Mouse (Mus musculus) midbrain, embryonic 10.5 days (tissue): Measurements from ENCODE around the gene Palm3. TPM values are rescaled to one million over a fixed set of nuclear protein-coding genes. Genes with fewer than 3 reads are reported as not detected.
A peak's percentile ranks its signal among the peaks of the same experiment; 100 is the strongest.
"Not testable (repeated sequence)": the region's sequence is repeated elsewhere in the genome, so short reads cannot be mapped to it uniquely, and the experiment has no call there.

ENCODE experiments used
- DNase-seq: peaks from one replicate; pipeline ENCODE4 v3.0.0-alpha.2; 2017; ENCODE audit warnings: low spot score
- H3K27ac ChIP-seq: fragments of 300-500 bp; sonication (generic); replicated peaks from 2 replicates; pipeline ENCODE4 v1.5.1; 2016; ENCODE audit warnings: mild to moderate bottlenecking
- H3K27me3 ChIP-seq: fragments of 300-500 bp; sonication (generic); 2 replicates; pipeline ENCODE4 v1.6.1; 2016; ENCODE audit warnings: low read depth, mild to moderate bottlenecking; ENCODE audit not compliant: poor library complexity, severe bottlenecking
- H3K36me3 ChIP-seq: fragments of 300-500 bp; sonication (generic); 2 replicates; pipeline ENCODE4 v1.6.1; 2016; ENCODE audit warnings: mild to moderate bottlenecking, moderate library complexity
- H3K4me1 ChIP-seq: fragments of 300-500 bp; sonication (generic); 2 replicates; pipeline ENCODE4 v1.6.1; 2016
- H3K4me3 ChIP-seq: fragments of 300-500 bp; sonication (generic); 2 replicates; pipeline ENCODE4 v1.5.1; 2016; ENCODE audit warnings: mild to moderate bottlenecking, moderate library complexity
- H3K9me3 ChIP-seq: fragments of 300-500 bp; sonication (generic); replicated peaks from 2 replicates; pipeline ENCODE4 v1.6.1; 2016; ENCODE audit warnings: mild to moderate bottlenecking
- WGBS: fragments of 180-500 bp; shearing (Covaris S2); methylation state at CpG from one replicate; pipeline ENCODE4 v1.1.7; 2016; 5-methylcytosine and 5-hydroxymethylcytosine counted together
- polyA plus RNA-seq: library from polyadenylated mRNA; unstranded; fragments of >200 nt; fragmentation: Nextera tagmentation; extraction: Ambion mirVana; gene quantifications from 2 replicates; pipeline ENCODE4 v1.2.1, GENCODE M21; 2016

Palm3 gene
- polyA plus RNA-seq, 1 experiment from 2014 or later = 7.9 TPM

DNA sequence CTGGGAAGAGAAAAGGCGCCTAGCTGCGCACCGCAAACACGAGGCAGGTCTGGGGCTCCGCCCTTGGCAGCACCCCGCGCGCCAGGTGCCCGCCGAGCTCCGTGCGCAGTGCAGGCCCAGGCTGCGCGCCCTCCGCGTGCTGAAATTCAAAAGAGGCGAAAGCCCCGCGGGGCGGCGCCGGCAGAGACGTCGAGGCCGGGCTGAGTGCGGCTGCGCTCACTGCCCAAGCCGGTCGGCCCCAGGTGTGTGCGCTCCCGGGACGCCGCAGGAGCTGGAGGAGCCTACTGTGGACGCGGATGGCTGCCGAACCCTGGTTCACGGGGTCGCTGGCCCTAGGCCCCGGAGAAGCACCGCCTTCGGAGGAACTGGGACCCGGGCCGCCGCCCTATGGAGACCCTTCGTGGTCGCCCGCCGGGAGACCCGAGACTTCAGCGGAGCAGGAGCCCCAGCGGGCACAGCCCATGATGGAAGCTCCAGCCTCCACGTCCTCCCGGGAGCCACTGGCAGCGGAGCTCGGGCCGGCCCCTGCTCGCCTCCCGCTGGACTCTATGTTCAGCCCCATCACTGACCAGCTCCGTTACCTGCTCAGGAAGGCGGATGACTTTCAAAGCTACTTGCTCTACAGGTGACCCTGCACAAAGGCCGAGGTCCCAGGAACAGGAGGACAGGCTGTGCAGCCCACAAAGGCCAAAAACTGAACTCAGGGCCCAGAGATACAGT is 19.8 kb upstream of the Palm3 start, which contains the start of gene 1700067K01Rik:
Gene 1700067K01Rik (plus strand): TSS at position 222 of the 720 bp plus-strand sequence.
- Histone ChIP-seq H3K27me3 (peaks cover 57% of the 10 kb centered on the region), H3K27ac (peak within 1 kb of the TSS; percentile 42), H3K4me3 (peak within 1 kb of the TSS; percentile 43), H3K9me3 (no peaks in the 10 kb centered on the region), H3K4me1 (peaks cover 56% of the 10 kb centered on the region), H3K36me3 (peaks cover 33% of the 10 kb centered on the region)
- DNase-seq = peak; percentile 37
- 17% methylated on average over 61 of the region's 61 CpGs for WGBS

DNA sequence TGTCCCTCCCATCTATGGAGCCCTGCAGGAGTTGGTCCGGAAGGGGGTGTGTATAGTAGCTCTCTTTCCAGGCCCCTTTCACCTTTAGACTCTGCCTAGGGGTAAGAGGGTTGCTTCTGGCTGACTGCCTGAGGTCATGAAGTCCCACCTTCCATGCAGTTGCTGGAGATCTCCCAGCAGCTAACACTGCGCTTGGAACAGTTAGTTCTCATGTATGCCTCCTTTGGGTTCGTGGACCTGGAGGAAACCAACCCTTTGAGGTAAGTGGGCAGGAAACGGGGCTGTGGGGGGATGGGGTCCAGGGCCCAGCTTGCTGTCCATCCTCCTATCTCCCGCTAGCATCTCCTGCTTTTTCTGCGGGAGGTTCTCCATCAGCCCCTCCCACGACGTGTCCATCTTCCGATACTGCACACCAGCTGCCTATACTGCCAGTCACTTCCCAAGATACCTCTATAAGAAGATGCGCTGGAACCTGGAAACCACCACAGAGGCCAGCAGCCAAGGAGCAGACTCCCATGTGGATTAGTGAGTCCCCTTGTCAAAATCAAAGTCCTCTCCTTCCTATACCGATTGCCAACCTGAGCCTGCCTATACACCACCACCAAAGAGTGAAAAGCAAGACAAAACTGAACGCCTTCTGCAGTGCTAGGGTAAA is 18.2 kb upstream of the Palm3 start:
- Histone ChIP-seq H3K9me3 (no peaks in the 10 kb centered on the region), H3K27ac (no peak overlapping the region), H3K36me3 (peaks cover 33% of the 10 kb centered on the region), H3K4me3 (peak overlapping the region; percentile 24; the same call in 1 of the 2 replicates), H3K4me1 (peaks cover 52% of the 10 kb centered on the region), H3K27me3 (peaks cover 57% of the 10 kb centered on the region)
- DNase-seq = no peak
- WGBS = 53% methylated on average over 12 of the region's 12 CpGs

DNA sequence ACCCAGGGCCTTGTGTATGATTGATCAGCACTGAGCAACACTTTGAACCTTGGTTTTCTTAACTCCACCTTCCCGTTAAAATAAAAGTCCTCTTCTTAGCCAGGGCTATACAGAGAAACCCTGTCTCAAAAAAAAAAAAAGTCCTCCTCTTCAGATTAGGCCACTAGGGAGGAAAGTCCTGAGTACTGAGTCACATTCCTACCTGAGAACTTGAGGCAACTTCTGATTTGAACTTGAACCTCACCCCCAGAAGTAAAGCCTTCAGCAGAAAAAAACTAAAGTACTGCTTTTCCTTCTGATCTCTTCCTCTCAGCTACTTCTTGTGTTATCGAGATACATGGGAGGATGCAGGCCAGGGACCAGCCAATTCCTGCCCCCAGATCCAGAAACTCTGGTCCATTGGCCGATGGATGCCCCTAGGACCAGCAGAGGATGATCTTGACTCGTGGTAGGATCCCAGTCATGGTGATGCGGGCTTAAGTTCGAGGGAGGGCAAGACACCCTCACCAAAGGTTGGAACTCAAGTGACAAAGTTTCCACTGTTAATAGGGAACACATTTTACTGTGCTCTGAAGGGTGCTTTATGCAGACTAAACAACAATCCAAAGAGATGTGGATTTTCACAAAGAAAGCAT is 17.5 kb upstream of the Palm3 start:
- peak overlapping the region; percentile 70 for H3K4me3 ChIP-seq
- H3K27me3 ChIP-seq = peaks cover 57% of the 10 kb centered on the region
- H3K4me1 ChIP-seq = peaks cover 48% of the 10 kb centered on the region
- DNase-seq = no peak
- WGBS = 79% methylated on average over 6 of the region's 6 CpGs
- H3K27ac ChIP-seq = peak overlapping the region; percentile 83; the same call in 1 of the 2 replicates
- H3K36me3 ChIP-seq = peaks cover 33% of the 10 kb centered on the region
- H3K9me3 ChIP-seq = no peaks in the 10 kb centered on the region

DNA sequence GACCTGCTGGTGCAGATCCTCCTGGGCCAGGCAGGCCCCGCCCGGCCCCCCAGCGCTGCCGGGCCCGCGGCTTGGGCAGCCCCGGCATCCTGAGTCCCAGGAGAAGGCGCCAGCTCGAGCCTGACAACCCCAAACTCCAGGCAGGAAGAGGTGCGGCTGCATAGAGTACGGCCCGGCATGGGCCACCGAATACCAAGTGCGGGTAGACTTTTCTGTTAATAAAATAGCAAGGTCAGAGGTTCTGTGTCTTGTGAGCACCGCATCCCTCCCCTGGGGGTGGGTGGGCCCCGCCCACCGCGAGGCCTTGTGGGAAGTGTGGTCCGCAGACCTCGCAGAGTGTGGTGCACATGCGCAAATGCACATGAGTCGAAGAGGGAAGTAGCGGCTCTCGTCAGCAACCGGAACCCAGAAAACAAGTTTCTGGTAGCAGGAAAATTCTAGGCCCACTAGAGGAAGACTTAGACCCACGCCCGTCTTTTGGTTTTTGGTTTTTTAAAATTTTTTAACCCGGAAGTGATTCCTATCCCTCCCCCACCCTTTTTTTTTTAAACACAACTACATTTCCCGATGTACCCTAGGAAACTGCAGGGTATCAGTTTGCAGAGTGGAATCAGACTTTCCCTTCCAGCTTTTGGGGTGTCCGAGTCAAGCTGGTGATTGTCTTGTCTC is 16.6 kb upstream of the Palm3 start:
- peak; percentile 90 for DNase-seq
- H3K27me3 ChIP-seq = peaks cover 51% of the 10 kb centered on the region
- WGBS = 1% methylated on average over 30 of the region's 30 CpGs
- peak overlapping the region; percentile 70 for H3K4me3 ChIP-seq
- peak overlapping the region; percentile 83 for H3K27ac ChIP-seq
- H3K4me1 ChIP-seq = peaks cover 40% of the 10 kb centered on the region
- H3K9me3 ChIP-seq = no peaks in the 10 kb centered on the region
- H3K36me3 ChIP-seq = peaks cover 26% of the 10 kb centered on the region

DNA sequence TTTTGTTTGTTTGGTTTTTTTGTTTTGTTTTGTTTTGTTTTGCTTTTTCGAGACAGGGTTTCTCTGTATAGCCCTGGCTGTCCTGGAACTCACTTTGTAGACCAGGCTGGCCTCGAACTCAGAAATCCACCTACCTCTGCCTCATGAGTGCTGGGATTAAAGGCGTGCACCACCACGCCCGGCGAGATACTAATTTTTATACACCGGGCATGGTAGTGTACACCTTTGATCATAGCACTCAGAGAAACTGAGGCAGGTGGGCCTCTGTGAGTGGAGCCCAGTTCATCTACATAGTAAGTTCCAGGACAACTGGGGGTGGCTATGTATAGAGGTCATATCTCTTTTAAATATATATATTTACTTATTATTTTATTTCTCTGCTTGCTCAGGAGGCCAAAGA is 15.8 kb upstream of the Palm3 start:
- H3K27ac ChIP-seq, DNase-seq, H3K4me3 ChIP-seq, H3K9me3 ChIP-seq: not testable (repeated sequence)
- H3K36me3 ChIP-seq = peaks cover 18% of the 10 kb centered on the region
- peaks cover 44% of the 10 kb centered on the region for H3K4me1 ChIP-seq
- peaks cover 51% of the 10 kb centered on the region for H3K27me3 ChIP-seq
- WGBS = 93% methylated on average over 7 of the region's 7 CpGs

DNA sequence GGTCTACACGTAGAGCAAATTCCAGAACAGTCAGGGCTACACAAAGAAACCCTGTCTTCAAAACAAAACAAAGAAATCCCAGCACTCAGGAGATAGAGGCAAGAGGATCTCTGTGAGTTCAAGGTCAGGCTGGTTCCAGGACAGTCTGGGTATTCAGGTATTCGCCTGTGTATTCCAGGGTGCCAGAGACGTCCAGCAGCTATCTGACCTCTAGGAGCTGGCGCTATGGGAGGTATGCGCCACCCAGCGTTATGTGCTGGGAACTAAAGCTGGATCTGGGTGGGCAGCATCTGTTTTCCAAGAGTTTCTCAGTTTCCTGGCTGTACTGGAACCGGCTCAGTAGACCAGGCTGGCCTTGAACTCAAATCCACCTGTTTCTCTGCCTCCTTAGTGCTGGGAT is 12.9 kb upstream of the Palm3 start:
- Histone ChIP-seq H3K9me3 (no peaks in the 10 kb centered on the region), H3K4me1 (peaks cover 55% of the 10 kb centered on the region), H3K27me3 (peaks cover 51% of the 10 kb centered on the region), H3K4me3 (no peak overlapping the region), H3K27ac (no peak overlapping the region), H3K36me3 (no peaks in the 10 kb centered on the region)
- WGBS = 34% methylated on average over 7 of the region's 7 CpGs
- DNase-seq = no peak

DNA sequence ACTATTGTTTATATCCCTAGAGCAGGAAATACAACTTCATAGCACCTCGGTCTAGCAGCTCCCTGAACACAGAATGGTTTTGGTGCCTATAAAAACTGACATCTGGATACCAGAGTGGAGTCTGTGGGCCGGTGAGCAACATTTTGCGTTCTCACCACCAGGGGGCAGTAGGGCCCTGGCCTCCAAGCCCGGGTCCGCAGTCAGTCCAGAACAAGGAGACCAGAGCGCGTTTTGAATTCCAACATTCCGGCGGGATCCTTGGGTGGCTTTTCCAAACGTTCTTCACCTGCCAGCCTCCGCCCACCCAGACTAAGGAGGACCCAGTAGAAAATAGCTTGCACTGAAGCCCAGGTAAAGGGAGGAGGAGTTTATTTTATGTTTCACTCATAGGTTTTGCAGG is 11.4 kb upstream of the Palm3 start:
- H3K4me3 ChIP-seq = peak overlapping the region; percentile 67
- peak; percentile 89 for DNase-seq

DNA sequence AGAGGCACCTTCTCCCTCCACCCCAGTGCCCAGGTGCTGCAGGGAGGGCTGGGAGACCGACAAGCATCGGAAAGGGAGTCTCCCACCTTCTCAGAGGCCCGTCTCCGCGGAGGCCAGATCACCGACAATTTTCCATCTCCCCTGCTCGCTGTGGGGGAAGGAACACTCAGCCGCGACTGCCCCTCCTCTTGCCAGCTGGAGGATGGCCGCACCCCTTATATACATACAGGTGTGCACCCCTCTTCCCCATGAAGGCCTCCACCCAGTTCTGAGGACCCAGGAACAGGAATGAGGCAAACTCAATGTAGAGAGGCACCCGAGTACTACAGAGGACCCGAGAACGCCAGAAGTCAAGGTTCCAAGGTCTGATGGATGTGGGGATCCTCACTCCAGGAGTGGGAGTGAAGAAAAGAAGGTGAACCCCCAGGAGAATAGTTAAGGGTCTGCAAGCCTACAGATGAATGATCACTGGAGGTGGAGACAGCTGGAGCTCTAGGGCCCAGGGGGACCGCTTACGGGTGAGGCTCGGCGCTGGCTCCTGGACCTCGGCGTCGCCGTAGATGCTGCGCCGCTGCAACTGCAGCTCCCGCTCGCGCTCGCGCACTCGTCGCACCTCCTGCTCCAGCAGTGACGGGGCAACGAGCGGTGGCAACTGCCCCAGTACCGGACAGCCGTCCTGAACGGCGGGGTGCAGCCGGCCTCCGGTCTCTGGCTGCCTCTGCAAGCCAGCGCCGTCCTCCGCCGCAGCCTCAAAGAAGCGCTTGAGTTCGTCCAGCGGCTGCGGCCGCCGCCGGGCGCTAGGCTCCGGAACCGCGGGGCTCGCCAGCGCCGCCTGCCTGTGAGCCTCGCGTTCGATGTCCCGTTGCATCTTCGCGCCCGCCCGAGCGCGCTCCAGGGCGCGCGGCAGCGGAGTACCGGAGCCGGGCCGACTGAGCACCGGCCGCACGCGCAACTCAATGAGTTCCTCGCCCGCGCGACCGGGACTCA is 10.4 kb upstream of the Palm3 start:
- H3K9me3 ChIP-seq = no peaks in the 10 kb centered on the region
- H3K27me3 ChIP-seq = peaks cover 60% of the 10 kb centered on the region
- H3K27ac ChIP-seq = peak overlapping the region; percentile 72
- H3K36me3 ChIP-seq = no peaks in the 10 kb centered on the region
- H3K4me3 ChIP-seq = peak overlapping the region; percentile 67
- DNase-seq = peak; percentile 83
- 2% methylated on average over 83 of the region's 83 CpGs for WGBS
- H3K4me1 ChIP-seq = peaks cover 38% of the 10 kb centered on the region

More for the DNA sequence above, 11.4 kb upstream of the Palm3 start:
- 3% methylated on average over 11 of the region's 11 CpGs for WGBS
- Histone ChIP-seq H3K27ac (no peak overlapping the region), H3K4me1 (peaks cover 42% of the 10 kb centered on the region), H3K9me3 (no peaks in the 10 kb centered on the region), H3K27me3 (peaks cover 55% of the 10 kb centered on the region), H3K36me3 (no peaks in the 10 kb centered on the region)

DNA sequence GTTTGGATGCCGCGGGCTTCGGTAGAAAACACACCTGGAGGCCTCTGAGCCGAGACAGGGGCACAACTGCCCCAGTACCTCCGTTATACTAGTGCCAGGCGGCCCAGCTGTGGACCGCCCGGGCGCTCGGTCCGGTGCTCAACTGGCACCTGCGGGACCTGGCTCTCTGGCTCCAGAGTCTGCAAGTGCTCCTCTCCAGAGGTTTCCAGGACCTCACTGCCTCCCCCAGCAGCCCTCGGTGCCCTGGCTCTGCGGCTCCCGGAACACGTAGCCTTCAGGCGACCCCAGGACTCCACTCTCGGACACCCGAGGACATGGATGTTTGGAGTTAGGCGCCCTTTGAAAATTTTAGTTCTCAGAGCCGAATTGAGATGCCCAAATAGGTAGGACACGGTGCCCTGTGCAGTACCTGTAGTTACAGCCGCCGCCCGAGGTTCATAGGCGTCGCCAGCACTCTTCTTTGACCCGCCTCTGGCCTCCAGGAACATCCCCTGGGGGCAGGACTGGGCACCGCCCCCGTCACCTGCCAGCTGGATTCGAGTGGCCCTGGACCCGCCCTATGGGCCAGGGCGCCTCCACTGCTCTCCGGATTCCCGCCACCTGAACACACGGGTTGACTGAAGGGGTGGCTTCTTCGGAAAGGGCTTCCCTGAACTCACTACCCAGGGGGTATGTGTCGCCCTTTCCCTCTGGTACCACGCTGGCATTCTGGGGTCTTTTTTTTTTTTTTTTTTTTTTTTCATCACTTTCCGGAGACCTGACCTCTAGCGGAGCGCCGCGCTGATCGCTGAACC is 9.4 kb upstream of the Palm3 start, which contains the start of gene 2210011C24Rik:
Gene 2210011C24Rik (minus strand): TSS at position 467 of the 794 bp plus-strand sequence.
- WGBS = 1% methylated on average over 45 of the region's 45 CpGs
- peaks cover 60% of the 10 kb centered on the region for H3K27me3 ChIP-seq

DNA sequence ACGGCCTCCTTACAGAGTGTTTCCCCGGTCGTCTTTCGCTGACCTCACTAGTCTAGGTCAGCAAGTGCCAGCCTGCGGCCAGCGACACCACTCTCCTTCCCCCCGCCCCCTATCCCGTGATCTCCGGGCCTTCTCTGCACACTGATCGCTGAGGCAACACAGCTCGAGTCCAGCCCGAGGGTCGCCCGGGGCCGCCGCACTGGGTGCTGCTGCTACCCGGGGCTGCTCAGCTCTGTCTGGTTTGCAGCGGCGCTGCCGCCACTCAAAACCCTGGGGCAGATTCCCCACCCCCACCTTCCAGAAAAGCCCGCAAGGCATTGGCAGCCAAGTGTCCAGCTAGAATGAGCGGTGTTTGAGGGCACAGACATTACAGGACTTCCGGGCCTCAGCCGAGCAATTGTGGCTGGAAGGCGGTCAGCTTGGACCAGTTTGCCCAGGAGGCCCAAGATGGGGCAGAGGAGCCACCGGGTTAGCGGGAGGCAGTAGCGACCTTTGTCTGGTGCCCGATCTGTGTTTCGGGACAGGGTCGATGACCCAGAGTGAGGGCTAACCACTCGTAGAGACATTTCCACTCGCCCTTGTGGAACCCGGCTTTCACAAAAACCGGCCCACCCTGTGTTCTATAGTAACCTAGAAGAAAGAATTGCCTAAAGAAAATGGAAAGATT is 8.6 kb upstream of the Palm3 start:
- Histone ChIP-seq H3K27me3 (peaks cover 64% of the 10 kb centered on the region), H3K27ac (no peak overlapping the region; the same call in 1 of the 2 replicates), H3K9me3 (no peaks in the 10 kb centered on the region), H3K4me3 (peak overlapping the region; percentile 67), H3K36me3 (no peaks in the 10 kb centered on the region), H3K4me1 (peaks cover 38% of the 10 kb centered on the region)
- DNase-seq = peak; percentile 63
- WGBS = 3% methylated on average over 35 of the region's 35 CpGs

More for the DNA sequence above, 9.4 kb upstream of the Palm3 start, which contains the start of gene 2210011C24Rik:
- Histone ChIP-seq H3K36me3 (no peaks in the 10 kb centered on the region), H3K4me3 (peak within 1 kb of the TSS; percentile 67), H3K4me1 (peaks cover 38% of the 10 kb centered on the region), H3K27ac (peak within 1 kb of the TSS; percentile 72), H3K9me3 (no peaks in the 10 kb centered on the region)
- DNase-seq = no peak
